ENCODE assay signal across 9 mouse cellular contexts in genomic region chr11:35544112-35545064, GRCm38 (mm10).
A peak's percentile ranks its signal among the peaks of the same experiment; 100 is the strongest.
DNase-seq lines count a peak whose midpoint lies in the region; ATAC-seq lines count a peak whose summit lies in the region.
"Had no signal": no experiment of that assay in that cellular context is flagged by ENCODE, and none has a peak within 500 bp of the region (broad histone marks: within the 10 kb centered on the region; RNA-seq: fewer than 3 reads in every experiment).

No protein-coding gene starts in this region.

- no peak for DNase-seq in heart, postnatal 36 days
- peak; percentile 24 for DNase-seq in Muller cell, postnatal 12 days (ENCODE audit: inconsistent ontology term)
- peak; percentile 65 for DNase-seq in embryo, embryonic 11 days
- DNase-seq in spleen, postnatal 36 days (ENCODE audit: low spot score in 2 of 2): no peak
- DNase-seq in thymus, postnatal 10 days (ENCODE audit: low spot score in 2 of 2): no peak

- peak overlapping the region; percentile 24 for H3K4me3 ChIP-seq in heart, embryonic 16.5 days (ENCODE audit: low read length)
- H3K4me3 ChIP-seq in intestine, embryonic 16.5 days (ENCODE audit: low read length): peak overlapping the region; percentile 19
- H3K4me3 ChIP-seq in stomach, embryonic 15.5 days (replicated peaks): peak overlapping the region; percentile 20; the same call in 1 of the 2 replicates

- no peak overlapping the region for H3K9ac ChIP-seq in heart, embryonic 16.5 days (ENCODE audit: low read length)
- peak overlapping the region; percentile 45; the same call in 1 of the 2 replicates for H3K9ac ChIP-seq in intestine, embryonic 16.5 days (ENCODE audit: low read depth, low read length)
- H3K9ac ChIP-seq in stomach, embryonic 15.5 days: no peak overlapping the region

- no peak for ATAC-seq in heart, embryonic 16.5 days (replicated peaks; ENCODE audit: extremely low read depth, insufficient read depth, low FRiP score)
- ATAC-seq in intestine, embryonic 16.5 days: no peak
- ATAC-seq in stomach, embryonic 15.5 days (ENCODE audit: insufficient read depth, low FRiP score, low read depth): no peak

- intact Hi-C loops in heart, postnatal 36 days (cut with DNase I): no loop called here

- no peak overlapping the region for H3K27ac ChIP-seq in heart, embryonic 16.5 days (ENCODE audit: low read length)
- H3K27ac ChIP-seq in intestine, embryonic 16.5 days (ENCODE audit: low read length): no peak overlapping the region; the same call in 1 of the 2 replicates
- H3K27ac ChIP-seq in stomach, embryonic 15.5 days: no peak overlapping the region

- peak overlapping the region; percentile 49 for H3K4me2 ChIP-seq in heart, embryonic 16.5 days (ENCODE audit: low read depth, low read length)
- H3K4me2 ChIP-seq in intestine, embryonic 16.5 days (ENCODE audit: low read depth, low read length): peak overlapping the region; percentile 34
- H3K4me2 ChIP-seq in stomach, embryonic 15.5 days: peak overlapping the region; percentile 43

- no peaks in the 10 kb centered on the region for H3K4me1 ChIP-seq in heart, embryonic 16.5 days (ENCODE audit: control insufficient read depth, insufficient read depth, low read length)
- no peaks in the 10 kb centered on the region; the same call in 1 of the 2 replicates for H3K4me1 ChIP-seq in intestine, embryonic 16.5 days (ENCODE audit: control insufficient read depth, insufficient read depth, low read length)
- H3K4me1 ChIP-seq in stomach, embryonic 15.5 days: no peaks in the 10 kb centered on the region

- H3K27me3 ChIP-seq in heart, embryonic 16.5 days (ENCODE audit: control insufficient read depth, insufficient read depth, low read length): peaks cover 9% of the 10 kb centered on the region
- 0 out of 2 replicates have a peak, but pooled peaks cover 8% of the 10 kb centered on the region for H3K27me3 ChIP-seq in intestine, embryonic 16.5 days (replicated peaks; ENCODE audit: control insufficient read depth, insufficient read depth, low read length)
- 0 out of 2 replicates have a peak, but pooled peaks cover 3% of the 10 kb centered on the region for H3K27me3 ChIP-seq in stomach, embryonic 15.5 days (replicated peaks)

- H3K36me3 ChIP-seq in heart, embryonic 16.5 days (ENCODE audit: control insufficient read depth, insufficient read depth): no peaks in the 10 kb centered on the region
- H3K36me3 ChIP-seq in intestine, embryonic 16.5 days (ENCODE audit: control insufficient read depth, insufficient read depth, low read length): no peaks in the 10 kb centered on the region
- no peaks in the 10 kb centered on the region for H3K36me3 ChIP-seq in stomach, embryonic 15.5 days
- H3K36me3 ChIP-seq: G1E had no signal

- 44% methylated on average over 31 of the region's 31 CpGs for WGBS in heart, embryonic 16.5 days
- WGBS in intestine, embryonic 16.5 days: 27% methylated on average over 31 of the region's 31 CpGs
- 29% methylated on average over 31 of the region's 31 CpGs for WGBS in stomach, embryonic 15.5 days

- no peaks in the 10 kb centered on the region for H3K9me3 ChIP-seq in heart, embryonic 16.5 days (replicated peaks; ENCODE audit: control insufficient read depth, low read length)
- no peaks in the 10 kb centered on the region for H3K9me3 ChIP-seq in intestine, embryonic 16.5 days (ENCODE audit: control insufficient read depth, low read length)
- no peaks in the 10 kb centered on the region for H3K9me3 ChIP-seq in stomach, embryonic 15.5 days

Comparison
In these comparisons a context has a peak if more than half of its experiments do, and no peak if none do; other contexts are left out.
1. DNase-seq: peak in Muller cell, postnatal 12 days (single experiment) and embryo, embryonic 11 days (single experiment); none in heart, postnatal 36 days (0 of 2), spleen, postnatal 36 days (0 of 2) and thymus, postnatal 10 days (0 of 2).
2. Peak in every context shown above with its lines, with median percentiles within 50 percentile points of each other: H3K4me2 ChIP-seq and H3K4me3 ChIP-seq.